Comparison of ENCODE assay signal across 21 mouse cellular contexts in genomic region chr16:18022780-18023557, GRCm38 (mm10). TPM values are rescaled to one million over a fixed set of nuclear protein-coding genes. Genes with fewer than 3 reads are reported as not detected.
"Had no signal": no experiment of that assay in that cellular context is flagged by ENCODE, and none has a peak within 500 bp of the region (broad histone marks: within the 10 kb centered on the region; RNA-seq: fewer than 3 reads in every experiment).

No protein-coding gene starts in this region.

- H3K27ac ChIP-seq: hindbrain, embryonic 15.5 days; liver, embryonic 14.5 days; lung, embryonic 15.5 days had no signal

- ATAC-seq: intestine, postnatal 0 days had no signal

- H3K9ac ChIP-seq: hindbrain, embryonic 15.5 days; liver, embryonic 14.5 days; lung, embryonic 15.5 days had no signal

- H3K4me2 ChIP-seq: hindbrain, embryonic 15.5 days; lung, embryonic 15.5 days; midbrain, embryonic 11.5 days had no signal

- H3K27me3 ChIP-seq: hindbrain, embryonic 15.5 days; lung, embryonic 15.5 days had no signal

- H3K4me1 ChIP-seq: hindbrain, embryonic 15.5 days; lung, embryonic 15.5 days had no signal

- H3K4me3 ChIP-seq: hindbrain, embryonic 15.5 days; lung, embryonic 15.5 days had no signal

- DNase-seq: kidney, adult 2 months; kidney, postnatal 14 days; layer of hippocampus, adult 9-11 months; lung, postnatal 14 days; lung, postnatal 4 days; midbrain, embryonic 14.5 days; right cerebral cortex, postnatal 25 days; spleen, adult 18-20 months; thymus, postnatal 25 days had no signal

- H3K9me3 ChIP-seq: hindbrain, embryonic 15.5 days; lung, embryonic 15.5 days had no signal

- H3K36me3 ChIP-seq: hindbrain, embryonic 15.5 days; lung, embryonic 15.5 days had no signal

RNA-seq across cellular contexts. Expression of gene Vpreb2, which starts 42.7 kb away (rescaled TPM):
- polyA plus RNA-seq: hindbrain, embryonic 15.5 days; intestine, embryonic 14.5 days; intestine, postnatal 0 days; kidney, adult 2 months; kidney, embryonic 14.5 days; limb, embryonic 11.5 days; limb, embryonic 14.5 days; lung, embryonic 15.5 days; midbrain, embryonic 11.5 days; midbrain, embryonic 14.5 days; midbrain, postnatal 0 days; neural tube, embryonic 11.5 days; neural tube, embryonic 14.5 days had no signal
